Mouse (Mus musculus) fat pad, adult 2 months (tissue): ENCODE measurements around the gene Rorb.

Source experiments
- DNase-seq: peaks from one replicate; pipeline ENCODE4 v3.0.0-alpha.2; 2011; ENCODE audit warnings: low read depth, low spot score; ENCODE audit errors: extremely low read depth

Rorb gene

DNA sequence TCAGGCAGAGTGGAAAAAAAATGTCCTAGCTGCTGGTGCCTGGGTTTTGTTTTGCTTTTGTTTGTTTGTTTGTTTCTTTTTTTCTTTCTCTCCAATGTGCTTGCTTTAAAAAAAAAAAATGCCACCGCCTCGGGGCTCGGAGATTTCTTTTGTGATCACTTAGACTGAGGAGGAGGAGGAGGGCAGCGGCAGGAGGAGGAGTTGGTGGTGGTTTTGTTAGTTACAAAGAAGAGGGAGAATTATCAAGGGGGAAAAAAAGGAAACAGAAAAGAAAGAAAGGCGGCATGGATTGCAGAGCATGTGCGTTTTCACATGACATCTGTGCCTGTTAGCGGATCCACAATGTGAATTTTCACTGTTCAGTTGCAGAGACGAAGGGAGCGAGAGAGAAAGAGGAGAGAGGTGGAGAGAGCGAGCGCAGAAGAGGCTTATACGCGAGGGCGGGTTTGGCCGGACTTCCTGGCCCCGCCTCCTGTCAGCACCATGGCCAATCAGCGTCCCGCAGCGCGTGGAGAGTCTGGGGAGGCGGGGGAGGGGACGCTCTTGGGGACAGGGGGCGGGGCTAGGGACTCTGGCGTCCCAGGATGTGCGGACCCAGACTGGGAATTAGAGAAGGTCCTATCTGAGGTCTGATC is at the start of gene Rorb:
TSS of gene Rorb (minus strand) at position 404 of the 635 bp plus-strand sequence.
- no peak for DNase-seq

DNA sequence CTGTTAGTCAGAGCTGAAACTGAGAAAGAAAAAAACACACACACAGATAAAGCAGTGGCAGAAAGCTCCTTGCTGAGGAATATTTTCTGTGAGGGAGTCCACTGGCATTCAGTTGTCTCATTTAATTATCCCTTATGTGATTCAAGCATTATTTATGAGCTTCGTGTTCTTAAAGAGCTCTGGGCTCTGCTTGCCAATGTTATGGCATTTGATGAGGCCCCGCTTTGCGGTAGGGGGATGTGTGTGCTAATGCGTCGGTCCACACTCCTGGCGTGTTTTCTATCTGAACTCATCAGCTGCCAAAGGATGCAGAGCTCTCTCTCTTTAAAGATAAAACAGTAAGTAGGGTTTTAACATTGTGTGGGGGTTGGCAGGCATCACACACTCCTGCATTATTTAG is 37.9 kb upstream of the Rorb start:
- no peak for DNase-seq

DNA sequence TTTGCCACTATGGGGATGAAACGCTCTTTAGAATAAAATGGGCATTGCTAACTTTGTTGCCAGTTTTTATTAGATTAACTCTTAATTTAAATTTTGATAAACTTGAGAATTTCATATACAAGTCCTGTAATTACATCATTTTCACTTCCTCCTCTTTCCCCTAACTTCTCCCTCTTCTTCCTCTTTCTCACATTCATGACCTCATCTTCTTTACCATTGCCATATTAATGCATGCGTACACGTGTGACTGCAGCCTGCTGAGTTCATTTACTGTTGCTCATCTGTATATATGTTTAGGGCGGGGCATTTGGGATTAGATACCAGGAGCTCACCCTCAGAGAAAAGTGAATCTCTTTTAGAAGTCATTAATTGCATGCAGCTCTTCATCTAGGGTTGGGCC is 33.5 kb upstream of the Rorb start:
- no peak for DNase-seq

DNA sequence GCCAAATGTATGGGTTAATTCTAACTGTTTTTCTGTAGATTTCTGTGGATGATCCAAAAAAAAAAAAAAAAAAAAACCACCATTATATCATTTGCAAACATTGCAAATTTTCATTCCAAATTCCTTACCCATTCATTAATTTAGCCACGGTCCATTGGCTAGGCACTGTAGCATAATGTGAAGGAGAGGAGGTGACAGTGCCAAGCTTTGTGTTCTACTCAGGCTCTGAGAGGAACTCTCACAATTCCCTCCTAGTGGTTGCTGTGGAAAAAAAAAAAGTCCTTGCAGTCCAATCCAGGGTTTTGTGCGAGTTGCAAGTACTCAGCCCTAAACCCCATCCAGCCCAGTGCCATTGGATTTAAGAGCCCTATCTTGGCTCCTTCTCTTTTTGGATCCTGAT is 25.9 kb upstream of the Rorb start:
- DNase-seq: no peak

DNA sequence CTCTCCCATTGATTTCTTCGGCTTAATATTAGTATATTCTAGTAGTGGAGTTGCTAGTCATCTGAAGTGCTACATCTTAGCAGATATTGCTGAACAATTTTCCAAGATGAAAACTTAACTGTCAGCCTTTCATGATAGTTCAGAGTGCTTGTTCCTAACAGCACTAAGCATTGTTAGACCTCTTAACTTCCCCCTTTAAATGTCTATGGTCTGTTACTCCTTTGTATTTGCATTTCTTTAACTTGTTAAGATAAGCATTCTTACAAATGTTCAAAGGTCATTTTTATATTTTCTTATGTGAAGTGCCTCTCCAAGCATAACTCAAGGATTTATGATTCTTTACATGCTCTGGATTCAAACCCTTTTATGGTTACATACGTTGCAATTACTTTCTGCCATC is 24.8 kb upstream of the Rorb start:
- DNase-seq: no peak

DNA sequence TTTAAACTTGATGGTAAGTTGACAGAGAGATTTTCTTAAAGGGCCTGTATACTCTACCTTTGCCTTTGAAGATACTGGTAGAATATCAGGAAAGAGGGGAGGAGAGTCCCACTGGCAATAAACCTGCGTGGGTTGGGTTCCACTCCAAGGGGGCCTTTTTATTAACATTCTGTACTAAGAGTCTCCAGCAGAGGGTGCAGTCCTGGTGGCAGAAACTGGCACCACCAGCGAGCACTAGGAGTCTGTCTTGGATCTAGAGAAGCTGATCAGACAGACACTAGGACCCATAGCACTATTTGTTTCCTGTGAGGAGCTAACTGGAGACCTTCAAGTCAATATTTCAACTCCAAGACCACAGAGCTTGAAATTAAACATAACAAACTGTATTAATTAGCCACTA is 11.3 kb upstream of the Rorb start:
- no peak for DNase-seq

DNA sequence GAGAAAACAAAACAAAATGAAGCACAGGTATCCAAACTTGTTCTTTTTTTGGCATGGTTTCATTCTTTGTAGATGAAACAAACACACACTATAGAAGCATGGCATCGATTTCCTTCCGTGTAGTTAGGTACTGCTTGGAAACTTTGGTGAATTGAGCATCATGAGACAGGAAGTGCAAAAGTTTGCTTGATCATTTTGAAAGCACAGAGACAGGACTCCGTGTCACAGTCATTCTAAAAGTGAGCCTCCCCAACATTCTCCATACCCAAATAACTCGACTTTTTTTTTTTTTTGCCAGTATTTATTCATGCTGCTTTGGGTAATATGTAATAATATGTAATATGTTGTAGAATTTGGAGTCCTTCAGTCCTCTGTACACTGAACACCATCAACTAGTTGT is 1.2 kb upstream of the Rorb start:
- no peak for DNase-seq

DNA sequence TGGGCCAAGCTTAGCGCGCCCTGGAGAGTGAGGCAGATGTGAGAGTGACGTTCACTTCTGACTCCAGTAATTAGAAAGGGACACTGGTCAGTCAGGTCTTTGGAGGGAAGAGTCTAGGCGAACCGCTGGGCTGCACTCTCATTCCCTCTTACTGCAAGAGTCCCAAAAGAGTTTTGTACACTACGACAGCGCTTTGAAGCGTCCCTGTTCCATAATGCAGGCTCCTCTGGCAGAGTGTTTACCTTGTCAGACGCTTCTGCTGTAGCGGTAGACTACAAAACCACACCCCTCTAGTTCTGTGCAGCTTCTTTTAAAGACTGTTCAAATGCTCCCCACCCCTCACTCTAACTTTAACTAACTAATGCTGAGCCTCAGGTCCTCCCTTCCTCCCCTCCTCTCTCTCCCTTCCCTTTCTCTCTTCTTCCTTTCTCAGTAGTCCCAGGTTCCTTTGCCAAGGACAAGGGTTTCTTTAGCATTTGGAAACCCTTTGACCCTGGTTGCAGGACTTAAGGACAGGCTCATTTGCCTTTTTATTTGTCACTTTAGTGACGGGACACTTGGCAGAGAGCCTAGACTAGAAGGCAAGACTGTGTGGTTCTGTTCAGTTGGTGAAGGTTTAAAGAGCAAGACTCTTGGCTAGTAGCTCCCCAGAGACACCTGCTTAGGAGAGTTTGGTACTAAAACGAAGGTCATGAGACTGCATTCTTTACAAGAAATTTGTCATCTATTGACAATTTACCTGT is 603 bp upstream of the Rorb start:
- no peak for DNase-seq

DNA sequence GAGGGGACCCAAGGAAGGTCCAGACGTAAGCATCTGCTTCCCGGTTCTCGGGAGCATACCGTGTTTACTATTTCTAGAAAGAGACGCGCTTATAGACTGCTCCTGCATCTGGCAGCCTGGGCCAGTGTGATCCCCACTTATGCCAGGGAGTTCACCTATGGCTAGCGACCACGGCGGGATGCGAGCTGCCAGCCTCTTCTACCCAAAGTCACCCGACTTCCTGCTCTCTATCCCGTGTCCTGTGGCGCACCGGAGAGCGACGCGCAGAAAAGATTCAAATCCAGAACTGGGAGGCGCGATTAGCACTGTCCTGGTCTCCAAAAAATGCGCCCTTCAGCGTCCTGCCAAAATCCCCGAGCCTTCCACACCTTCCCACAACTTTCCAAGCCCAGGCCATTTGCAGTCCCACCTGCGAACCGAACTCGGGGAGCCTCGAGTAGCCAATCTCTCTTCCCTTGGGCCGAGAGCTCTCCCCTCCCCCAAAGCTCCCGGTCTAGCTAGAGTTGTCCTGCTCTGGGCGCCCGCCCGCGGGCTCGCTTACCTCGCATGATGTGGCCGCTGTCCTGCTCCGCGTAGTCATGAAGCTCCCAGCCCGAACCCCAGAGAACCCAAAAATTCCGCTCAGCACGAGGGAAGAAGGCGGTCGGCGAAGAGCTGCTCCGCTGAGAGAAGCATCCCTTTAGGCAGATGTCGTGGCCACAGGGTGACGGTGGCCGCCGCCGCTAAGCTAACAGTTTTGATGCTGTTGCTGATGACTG is 806 bp downstream of the Rorb start:
- DNase-seq: no peak

DNA sequence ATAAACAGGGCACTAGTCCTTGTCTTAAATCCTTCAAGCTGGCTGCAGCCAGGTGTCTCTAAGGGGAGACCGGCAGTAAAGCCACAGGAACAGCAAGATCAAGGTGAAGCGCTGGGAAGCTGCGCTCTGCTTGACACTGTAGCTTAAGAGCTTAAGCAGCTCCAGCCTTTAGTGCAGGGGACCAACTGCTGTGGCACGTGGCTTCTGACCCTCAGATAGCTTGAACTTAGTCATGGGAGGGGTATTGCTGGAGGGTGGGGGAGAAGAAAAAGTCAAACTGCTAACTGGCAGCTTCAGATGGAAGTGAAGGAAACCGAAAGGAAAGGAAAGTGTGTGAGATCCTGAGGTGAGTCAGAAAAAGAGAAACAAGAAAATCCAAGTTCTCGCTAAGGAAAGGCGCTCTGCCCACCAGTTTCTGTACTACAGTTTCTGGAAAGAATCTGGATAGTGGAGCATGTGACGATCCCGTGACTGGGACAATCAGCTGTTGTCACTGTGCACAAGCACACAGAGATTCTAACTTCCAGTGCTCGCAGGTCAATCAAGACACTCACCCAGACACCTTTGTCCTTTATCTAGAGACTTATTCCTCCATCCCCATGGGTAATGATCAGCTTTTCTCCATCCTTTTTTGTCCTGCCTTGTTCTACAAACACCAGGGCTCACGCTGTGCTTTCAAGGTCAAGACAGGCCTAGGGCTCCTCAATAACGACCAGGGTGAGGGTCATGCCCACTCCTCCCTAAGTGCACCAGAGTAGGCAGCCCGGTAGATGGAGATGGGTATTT is 2.2 kb downstream of the Rorb start:
- DNase-seq: no peak

DNA sequence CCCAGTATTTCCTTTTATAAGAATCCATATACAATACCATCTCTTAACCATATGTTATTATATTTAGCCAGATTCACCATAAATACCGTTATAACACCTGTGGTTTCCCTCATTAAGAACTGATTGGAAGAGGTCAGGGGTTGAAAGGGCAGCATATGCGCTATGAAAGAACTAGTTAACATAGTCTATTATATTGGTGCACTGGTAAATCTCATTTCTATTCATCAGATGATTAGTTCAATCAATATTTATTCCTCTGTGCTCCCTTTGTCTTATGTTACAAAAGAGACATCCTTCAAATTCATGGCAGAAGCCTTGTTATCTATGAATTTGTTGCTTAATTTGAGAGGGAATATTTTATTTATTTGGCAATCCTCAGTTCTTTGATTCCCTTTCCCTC is 6.4 kb downstream of the Rorb start:
- no peak for DNase-seq

DNA sequence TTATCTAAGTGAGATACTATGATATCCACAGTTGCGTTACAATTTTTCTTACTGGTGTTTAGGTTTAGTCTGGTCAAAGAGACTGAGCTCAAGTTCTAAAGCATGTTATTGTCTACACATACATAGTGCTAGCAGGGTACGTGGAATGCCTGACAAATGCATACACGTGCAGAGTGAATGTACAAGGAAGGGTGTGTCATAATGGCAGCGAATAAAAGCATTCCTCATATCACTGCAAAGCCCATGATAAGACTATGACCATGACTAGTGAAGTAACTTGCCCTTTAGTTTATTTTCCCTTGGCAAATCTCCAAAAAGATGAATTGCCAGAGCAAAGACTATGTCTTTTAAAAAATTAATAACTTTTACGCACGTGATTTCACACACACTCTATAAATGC is 13.8 kb downstream of the Rorb start:
- DNase-seq: no peak

DNA sequence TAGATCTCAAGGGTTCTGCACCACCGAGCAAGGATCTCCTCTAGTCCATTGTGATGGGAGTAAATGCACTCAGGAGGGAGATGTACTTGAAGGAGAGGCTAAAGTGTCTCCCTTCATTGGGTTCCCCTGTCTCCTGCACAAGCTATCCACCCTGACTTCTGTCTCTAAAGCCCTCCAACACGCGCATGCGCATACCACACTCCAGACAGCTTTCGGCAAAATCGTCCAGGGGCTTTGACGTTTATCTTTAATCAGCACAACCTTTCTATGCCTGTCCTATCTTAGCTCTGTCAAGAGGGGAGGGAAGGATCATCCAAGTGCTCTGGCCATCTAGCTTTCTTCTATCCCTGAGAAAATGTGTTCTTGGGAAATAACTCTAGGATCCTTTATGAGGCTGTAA is 21.6 kb downstream of the Rorb start:
- DNase-seq: no peak

DNA sequence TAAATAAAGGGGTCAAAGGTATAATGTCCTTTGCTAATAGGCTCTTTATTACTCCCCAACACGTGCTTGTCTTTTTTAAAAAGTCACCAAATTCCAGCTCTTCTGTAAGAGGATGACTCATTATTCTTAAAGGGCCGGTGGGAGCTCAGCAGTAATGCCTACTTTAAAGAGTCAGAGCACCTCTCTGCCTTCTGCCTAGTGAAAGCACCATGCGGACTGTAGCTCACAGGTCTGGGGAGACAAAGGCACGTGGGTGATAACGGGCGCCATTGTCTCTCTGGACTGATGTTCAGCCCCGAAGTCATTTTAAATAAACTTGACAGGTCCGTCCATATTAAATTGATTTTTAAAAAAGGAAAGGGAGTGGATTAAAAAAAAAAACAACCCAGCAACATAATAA is 33.1 kb downstream of the Rorb start:
- DNase-seq: no peak

DNA sequence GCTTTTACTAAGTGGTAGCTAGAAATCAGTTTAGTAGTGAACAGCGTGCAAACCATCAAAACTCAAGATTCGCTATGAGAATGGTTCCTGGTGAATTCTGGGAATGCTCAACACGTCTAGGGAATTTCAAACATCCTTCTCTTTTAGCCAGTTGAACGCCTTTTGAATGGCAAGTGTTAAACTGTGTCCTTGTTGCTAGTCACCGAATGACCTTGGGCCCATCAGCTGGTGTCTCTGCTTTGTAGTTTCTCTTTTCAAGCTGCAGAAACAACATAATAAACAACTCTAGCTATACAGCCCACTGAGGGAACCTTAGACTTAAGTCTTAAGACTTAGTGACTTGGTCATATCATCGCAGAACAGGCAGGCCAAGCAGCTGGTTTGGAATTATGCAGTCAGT is 36.2 kb downstream of the Rorb start:
- no peak for DNase-seq

DNA sequence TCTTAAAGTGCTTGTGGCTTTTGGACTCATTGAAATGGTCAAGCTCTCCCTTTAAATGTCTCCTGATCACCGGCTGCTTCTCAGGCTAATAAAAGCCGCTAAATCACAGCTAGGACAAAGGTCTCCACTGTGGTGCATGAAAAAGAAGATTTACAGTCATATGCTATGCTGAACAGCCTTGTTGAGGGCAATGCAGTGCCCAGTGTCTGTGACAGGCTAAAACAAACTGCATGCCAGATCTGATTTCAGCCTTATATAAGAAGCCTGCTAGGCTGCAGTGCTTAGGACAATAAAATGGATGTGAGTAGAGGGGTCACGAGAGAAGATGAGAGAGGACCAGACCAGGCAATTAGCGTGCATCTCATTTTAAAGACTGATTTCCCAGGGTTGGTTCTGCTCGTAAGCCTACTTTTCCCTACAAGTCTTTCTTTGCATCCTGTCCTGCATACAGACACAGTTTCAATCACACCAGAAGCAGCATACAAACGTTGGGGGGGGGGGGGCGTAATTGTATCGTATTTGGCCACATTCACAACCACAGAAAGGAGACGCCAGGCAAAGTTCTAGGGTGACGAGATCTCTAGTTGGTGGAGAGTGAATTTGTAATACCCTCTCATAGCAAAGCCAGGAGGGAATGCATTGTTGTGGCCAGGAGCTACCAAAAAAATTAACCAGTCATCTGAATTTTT is 52.1 kb downstream of the Rorb start:
- no peak for DNase-seq

DNA sequence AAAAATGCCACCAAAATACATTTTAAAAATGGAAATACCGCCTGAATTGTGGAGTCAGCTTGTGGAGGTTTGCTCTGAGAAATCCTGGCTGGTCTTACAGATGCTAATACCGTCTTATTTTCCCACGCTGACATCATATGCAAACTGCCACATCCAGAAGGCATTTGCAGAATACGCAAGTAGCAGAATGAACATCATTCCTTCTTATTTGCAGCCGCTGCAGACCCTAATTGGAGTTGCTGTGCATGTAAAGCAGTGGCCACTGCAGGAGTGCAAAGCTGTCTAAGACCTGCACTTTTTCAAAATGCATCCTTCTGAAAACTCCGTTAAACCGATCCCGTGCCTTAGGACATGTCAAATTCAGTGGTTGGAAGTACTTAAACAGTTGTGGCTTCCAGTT is 52.8 kb downstream of the Rorb start:
- no peak for DNase-seq

DNA sequence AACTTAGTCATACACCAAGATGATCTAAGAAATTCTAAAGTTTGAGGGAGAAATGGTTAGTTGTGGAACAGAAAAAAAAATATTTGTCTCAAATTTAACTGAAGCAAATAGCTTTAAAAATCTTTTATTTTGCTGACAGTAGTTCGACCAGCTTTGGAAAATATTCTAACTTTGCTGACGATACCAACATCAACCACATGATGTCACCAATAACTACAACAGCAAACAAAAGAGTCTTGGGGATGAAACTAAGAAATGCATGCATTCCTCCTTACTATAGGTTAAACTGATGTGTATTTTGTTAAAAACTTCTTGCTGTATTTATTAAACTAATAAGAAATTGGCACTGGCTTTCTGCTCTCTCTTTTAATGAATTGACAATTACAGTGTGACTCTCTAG is 67.9 kb downstream of the Rorb start:
- no peak for DNase-seq

DNA sequence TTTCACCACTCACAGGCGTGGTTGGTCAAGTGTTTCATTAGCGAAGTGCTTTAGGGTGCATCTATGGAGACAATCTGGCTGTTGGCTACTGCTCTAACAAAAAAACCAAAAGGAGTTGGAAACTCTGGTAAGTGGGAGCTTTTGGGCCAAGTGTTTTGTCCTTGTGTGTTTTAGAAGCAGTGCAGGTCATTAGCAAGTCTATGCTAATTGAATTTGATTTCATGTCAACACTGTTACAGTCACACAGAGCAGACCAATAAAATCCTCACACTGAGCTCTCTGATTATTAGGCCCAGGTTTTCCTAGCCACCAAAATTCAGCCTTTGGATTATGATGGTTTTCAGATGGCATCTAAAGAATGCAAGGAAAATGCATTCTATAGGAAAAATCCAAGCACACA is 70.2 kb downstream of the Rorb start:
- no peak for DNase-seq

DNA sequence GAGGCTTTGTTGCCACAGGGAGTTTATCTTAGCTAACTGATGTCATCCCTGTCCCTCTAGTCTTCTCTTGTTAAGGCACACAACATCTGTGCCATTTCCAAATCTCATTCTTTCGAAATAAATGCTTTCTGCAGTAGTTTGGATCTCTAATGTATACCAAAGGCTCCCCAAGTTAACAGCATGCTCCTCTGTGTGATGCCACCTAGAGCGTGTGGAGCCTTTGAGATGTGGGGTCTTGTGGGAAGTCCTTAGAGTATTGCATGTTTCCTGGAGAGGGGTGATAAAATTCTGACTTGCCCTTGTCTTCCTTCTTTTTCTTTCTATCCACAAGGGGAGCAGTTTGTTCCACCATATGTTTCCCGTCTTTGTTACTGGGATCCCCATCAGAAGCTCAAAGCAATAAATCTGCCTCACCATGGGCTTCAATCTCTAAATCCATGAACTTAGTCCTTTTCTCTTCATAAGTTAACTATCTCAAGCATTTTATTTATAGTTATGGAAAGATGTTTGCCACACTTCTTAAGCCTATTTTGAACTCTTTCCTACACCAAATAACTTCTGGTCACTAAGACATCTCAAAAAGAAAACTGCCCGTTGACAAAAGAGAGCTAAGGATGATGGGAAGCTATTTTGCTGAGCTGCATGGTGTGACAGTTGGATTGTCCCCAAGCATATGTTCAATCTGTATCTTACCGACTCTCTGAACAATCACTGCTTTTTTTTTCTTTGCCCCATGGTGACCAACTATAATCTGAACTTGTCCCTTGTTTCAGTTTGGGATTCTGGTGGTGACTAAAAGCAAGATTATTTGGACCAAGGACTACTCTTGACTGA is 76.3 kb downstream of the Rorb start:
- DNase-seq: no peak
